ENCODE assay signal across 17 mouse cellular contexts in the genomic region with DNA sequence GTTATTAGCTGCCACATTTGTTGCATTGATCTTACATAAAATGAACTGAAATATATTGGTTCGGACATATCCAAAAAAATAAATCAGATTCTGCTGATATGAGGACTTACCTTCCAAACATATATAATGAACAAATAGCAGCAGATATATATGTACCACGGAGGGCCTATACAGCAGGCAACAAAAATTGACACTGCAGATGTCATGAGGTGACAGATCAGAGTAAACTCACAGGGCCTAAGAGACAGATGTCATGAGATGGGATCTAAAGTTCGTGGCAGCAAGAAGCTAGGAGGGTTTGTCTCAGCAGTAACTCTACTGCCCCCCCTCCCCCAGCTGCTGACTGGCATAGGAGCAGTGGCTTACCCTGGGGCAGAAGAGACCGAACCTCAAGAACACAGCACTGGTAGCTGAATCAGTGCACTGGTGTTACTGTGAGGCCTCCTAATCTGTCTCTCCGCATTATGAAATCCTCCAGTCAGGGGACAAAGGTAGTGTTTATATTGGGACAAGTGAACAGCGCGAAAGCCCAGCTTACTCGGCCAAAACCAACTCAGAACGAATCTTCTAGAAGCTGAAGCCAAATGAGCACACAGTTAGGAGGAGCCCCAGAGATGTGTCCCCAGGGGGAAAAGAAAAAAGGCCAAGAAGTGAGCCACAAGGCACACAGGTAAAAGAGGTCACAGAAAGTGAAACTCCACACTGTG. TPM values are rescaled to one million over a fixed set of nuclear protein-coding genes. Genes with fewer than 3 reads are reported as not detected.
DNase-seq lines count a peak whose midpoint lies in the region; ATAC-seq and TF ChIP-seq lines count a peak whose summit lies in the region.
"Had no signal": no experiment of that assay in that cellular context is flagged by ENCODE, and none has a peak within 500 bp of the region (broad histone marks: within the 10 kb centered on the region; RNA-seq: fewer than 3 reads in every experiment).

No protein-coding gene starts in this region.

- no peaks in the 10 kb centered on the region for H3K9me3 ChIP-seq in lung, embryonic 16.5 days (ENCODE audit: control insufficient read depth, low read length)
- H3K9me3 ChIP-seq in intestine, embryonic 15.5 days: no peaks in the 10 kb centered on the region
- no peaks in the 10 kb centered on the region for H3K9me3 ChIP-seq in liver, embryonic 14.5 days (ENCODE audit: control insufficient read depth, low read length)
- H3K9me3 ChIP-seq: embryonic facial prominence, embryonic 12.5 days; heart, embryonic 13.5 days; midbrain, embryonic 12.5 days; neural tube, embryonic 15.5 days had no signal

- no peak for DNase-seq in lung, adult 2 months
- DNase-seq in liver, embryonic 14.5 days (ENCODE audit: low read depth in 3 of 3, low spot score in 3 of 3): peak in 1 of 3 experiments; percentile 9
- DNase-seq in yolk sac, embryonic 10.5 days (ENCODE audit: low spot score): peak; percentile 71
- no peak for DNase-seq in cerebellum, postnatal 36 days
- no peak for DNase-seq in frontal cortex, postnatal 36 days (ENCODE audit: low spot score in 2 of 2)
- DNase-seq: cerebellum, adult 11 months; gastrocnemius, postnatal 36 days; heart, postnatal 4 days; right cerebral cortex, adult 18-20 months had no signal

- no peak overlapping the region for H3K4me3 ChIP-seq in lung, embryonic 16.5 days (ENCODE audit: low read length)
- H3K4me3 ChIP-seq in lung, adult 2 months (replicated peaks; ENCODE audit: extremely low read depth, low read depth, low read length): no peak overlapping the region
- H3K4me3 ChIP-seq in intestine, embryonic 15.5 days (replicated peaks): no peak overlapping the region
- no peak overlapping the region for H3K4me3 ChIP-seq in liver, embryonic 14.5 days (ENCODE audit: insufficient read depth in 1 of 2, low read depth in 2 of 2, low read length in 2 of 2)
- H3K4me3 ChIP-seq: embryonic facial prominence, embryonic 12.5 days; heart, embryonic 13.5 days; midbrain, embryonic 12.5 days; neural tube, embryonic 15.5 days had no signal

- H3K9ac ChIP-seq in lung, embryonic 16.5 days (ENCODE audit: low read length): 0 out of 2 replicates have a peak overlapping the region, but pooled peaks have one; percentile 26
- no peak overlapping the region for H3K9ac ChIP-seq in intestine, embryonic 15.5 days
- no peak overlapping the region for H3K9ac ChIP-seq in liver, embryonic 14.5 days (replicated peaks)
- H3K9ac ChIP-seq: embryonic facial prominence, embryonic 12.5 days; heart, embryonic 13.5 days; midbrain, embryonic 12.5 days; neural tube, embryonic 15.5 days had no signal

- TF ChIP-seq CTCF in lung, adult 2 months (IDR thresholded peaks at IDR 0.05; ENCODE audit: insufficient read depth, low read length): no peak
- no peak for TF ChIP-seq CTCF in liver, embryonic 14.5 days (IDR thresholded peaks at IDR 0.05; ENCODE audit: low read depth)

- no peak overlapping the region for H3K4me2 ChIP-seq in lung, embryonic 16.5 days (ENCODE audit: low read depth, low read length)
- 0 out of 2 replicates have a peak overlapping the region, but pooled peaks have one; percentile 19 for H3K4me2 ChIP-seq in intestine, embryonic 15.5 days (replicated peaks)
- H3K4me2 ChIP-seq in liver, embryonic 14.5 days (ENCODE audit: low read depth): no peak overlapping the region
- H3K4me2 ChIP-seq: embryonic facial prominence, embryonic 12.5 days; heart, embryonic 13.5 days; midbrain, embryonic 12.5 days; neural tube, embryonic 15.5 days had no signal

- no peaks in the 10 kb centered on the region for H3K27me3 ChIP-seq in lung, embryonic 16.5 days (ENCODE audit: control insufficient read depth, insufficient read depth, low read depth, low read length)
- no peaks in the 10 kb centered on the region for H3K27me3 ChIP-seq in intestine, embryonic 15.5 days (replicated peaks)
- H3K27me3 ChIP-seq in liver, embryonic 14.5 days (ENCODE audit: control insufficient read depth, insufficient read depth, low read length): no peaks in the 10 kb centered on the region
- H3K27me3 ChIP-seq: embryonic facial prominence, embryonic 12.5 days; heart, embryonic 13.5 days; midbrain, embryonic 12.5 days; neural tube, embryonic 15.5 days had no signal

- TF ChIP-seq EP300 in liver, embryonic 14.5 days (IDR thresholded peaks at IDR 0.05; ENCODE audit: low read depth): no peak

- ATAC-seq in lung, embryonic 16.5 days (ENCODE audit: low read depth): no peak
- peak; percentile 87 for ATAC-seq in intestine, embryonic 15.5 days
- peak; percentile 37; the same call in 1 of the 2 replicates for ATAC-seq in liver, embryonic 14.5 days (ENCODE audit: insufficient read depth)
- ATAC-seq: CD4-positive, CD25-positive, alpha-beta regulatory T cell, adult 4 months; hindbrain, postnatal 0 days had no signal

- H3K27ac ChIP-seq in lung, embryonic 16.5 days (ENCODE audit: low read length): no peak overlapping the region
- no peak overlapping the region for H3K27ac ChIP-seq in intestine, embryonic 15.5 days
- H3K27ac ChIP-seq in liver, embryonic 14.5 days: no peak overlapping the region
- H3K27ac ChIP-seq: embryonic facial prominence, embryonic 12.5 days; heart, embryonic 13.5 days; hindbrain, postnatal 0 days; midbrain, embryonic 12.5 days; neural tube, embryonic 15.5 days had no signal

- H3K36me3 ChIP-seq in lung, embryonic 16.5 days (ENCODE audit: control insufficient read depth, insufficient read depth, low read length): no peaks in the 10 kb centered on the region
- no peaks in the 10 kb centered on the region for H3K36me3 ChIP-seq in intestine, embryonic 15.5 days
- no peaks in the 10 kb centered on the region for H3K36me3 ChIP-seq in liver, embryonic 14.5 days (replicated peaks; ENCODE audit: control insufficient read depth, insufficient read depth, low read depth)
- H3K36me3 ChIP-seq: embryonic facial prominence, embryonic 12.5 days; heart, embryonic 13.5 days; midbrain, embryonic 12.5 days; neural tube, embryonic 15.5 days had no signal

- TF ChIP-seq POLR2A in lung, adult 2 months (IDR thresholded peaks at IDR 0.05; ENCODE audit: borderline replicate concordance, extremely low read depth, low read depth, low read length): no peak

- H3K4me1 ChIP-seq in lung, embryonic 16.5 days (replicated peaks; ENCODE audit: control insufficient read depth, insufficient read depth, low read length): no peaks in the 10 kb centered on the region
- peaks cover 6% of the 10 kb centered on the region for H3K4me1 ChIP-seq in lung, adult 2 months (ENCODE audit: control insufficient read depth, insufficient read depth, low read length)
- H3K4me1 ChIP-seq in intestine, embryonic 15.5 days (replicated peaks): no peaks in the 10 kb centered on the region
- no peaks in the 10 kb centered on the region for H3K4me1 ChIP-seq in liver, embryonic 14.5 days (replicated peaks; ENCODE audit: control insufficient read depth in 2 of 2, insufficient read depth in 2 of 2, low read length in 1 of 2)
- H3K4me1 ChIP-seq: embryonic facial prominence, embryonic 12.5 days; heart, embryonic 13.5 days; midbrain, embryonic 12.5 days; neural tube, embryonic 15.5 days had no signal

- 57% methylated on average over 9 of the region's 9 CpGs for WGBS in lung, embryonic 16.5 days
- 63% methylated on average over 9 of the region's 9 CpGs for WGBS in lung, adult 2 months
- WGBS in intestine, embryonic 15.5 days: 57% methylated on average over 9 of the region's 9 CpGs
- WGBS in liver, embryonic 14.5 days (ENCODE audit: insufficient replicate concordance): 64% methylated on average over 9 of the region's 9 CpGs

RNA-seq across cellular contexts. Expression of a gene that starts 46.7 kb away (rescaled TPM):
- polyA plus RNA-seq in lung, embryonic 16.5 days (2015; fragmentation: Nextera tagmentation; extraction: Ambion mirVana): 15.8 and 16.4 TPM in 2 replicates
- polyA plus RNA-seq in lung, adult 2 months (2012; rRNA removed): 40.4 and 49.3 TPM in 2 replicates
- 13.0 and 13.5 TPM in 2 replicates for polyA plus RNA-seq in intestine, embryonic 15.5 days (2015; fragmentation: Nextera tagmentation; extraction: Ambion mirVana)
- polyA plus RNA-seq in liver, embryonic 14.5 days (2012; rRNA removed): 24.1 and 30.9 TPM in 2 replicates
- polyA plus RNA-seq in liver, embryonic 14.5 days (2014; fragmentation: Nextera tagmentation; extraction: Ambion mirVana): 26.6 and 31.8 TPM in 2 replicates
